21 mouse cellular contexts compared by ENCODE assay signal in the genomic region with DNA sequence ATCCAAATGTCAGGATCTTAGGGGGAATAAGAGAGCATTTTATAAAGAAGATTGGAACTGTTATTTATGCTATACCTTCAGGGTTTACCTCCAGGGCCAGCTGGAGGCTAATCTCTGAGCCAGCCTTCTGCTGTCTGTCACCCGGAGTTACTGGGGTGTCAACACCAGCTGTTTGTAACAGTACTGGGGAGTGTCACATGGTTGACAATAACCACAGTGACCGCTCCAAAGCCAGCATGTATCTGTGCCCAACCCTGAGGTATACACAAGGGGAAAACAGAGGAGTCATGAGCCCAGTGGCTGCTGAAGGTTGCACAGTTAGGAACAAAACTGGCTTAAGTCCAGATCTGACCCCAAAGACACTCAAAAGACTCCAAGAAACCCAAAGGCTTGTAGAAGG.
DNase-seq lines count a peak whose midpoint lies in the region; ATAC-seq and TF ChIP-seq lines count a peak whose summit lies in the region.
"Had no signal": no experiment of that assay in that cellular context is flagged by ENCODE, and none has a peak within 500 bp of the region (broad histone marks: within the 10 kb centered on the region; RNA-seq: fewer than 3 reads in every experiment).

No protein-coding gene starts in this region.

- 0 out of 2 replicates have a peak, but pooled peaks have one; percentile 18 for ATAC-seq in forebrain, embryonic 15.5 days (replicated peaks)
- ATAC-seq in forebrain, embryonic 12.5 days (ENCODE audit: low FRiP score), result no peak
- ATAC-seq in heart, embryonic 15.5 days (replicated peaks; ENCODE audit: insufficient number of reproducible peaks, insufficient read depth, low FRiP score, low read depth), result 0 out of 2 replicates have a peak, but pooled peaks have one; percentile 27
- ATAC-seq in liver, embryonic 11.5 days (replicated peaks; ENCODE audit: low FRiP score), result no peak
- ATAC-seq: activated CD4-positive, CD25-positive, alpha-beta regulatory T cell, adult 4 months; intestine, postnatal 0 days had no signal

- intact Hi-C loops in heart, adult 2 months (cut with DNase I), result loop anchor here (5.0 kb wide), 1 partner anchor 232 kb away; a partner anchor contains a TSS

- H3K9ac ChIP-seq in forebrain, embryonic 15.5 days (replicated peaks), result no peak overlapping the region
- no peak overlapping the region for H3K9ac ChIP-seq in forebrain, embryonic 12.5 days
- no peak overlapping the region for H3K9ac ChIP-seq in heart, embryonic 15.5 days
- H3K9ac ChIP-seq in heart, adult 2 months (ENCODE audit: low read depth, low read length), result no peak overlapping the region
- no peak overlapping the region for H3K9ac ChIP-seq in liver, embryonic 11.5 days (ENCODE audit: low read depth, low read length)
- H3K9ac ChIP-seq: embryonic facial prominence, embryonic 12.5 days; embryonic facial prominence, embryonic 15.5 days; heart, embryonic 13.5 days; hindbrain, embryonic 12.5 days; hindbrain, embryonic 15.5 days had no signal

- DNase-seq in heart, adult 2 months, result no peak
- peak; percentile 76 for DNase-seq in brain, embryonic 14.5 days (ENCODE audit: low read depth)
- no peak for DNase-seq in liver, embryonic 11.5 days (ENCODE audit: low spot score)
- DNase-seq: adrenal gland, adult 8-10 months; adrenal gland, postnatal 25 days; cerebellum, adult 18-20 months; cerebellum, adult 9-10 months; cerebellum, postnatal 14 days; gastrocnemius, postnatal 10 days; gastrocnemius, postnatal 36 days; kidney, adult 2 months had no signal

- WGBS in forebrain, embryonic 15.5 days, result 46% methylated on average over 2 of the region's 2 CpGs
- WGBS in forebrain, embryonic 12.5 days, result 80% methylated on average over 2 of the region's 2 CpGs
- 22% methylated on average over 2 of the region's 2 CpGs for WGBS in heart, embryonic 15.5 days
- WGBS in heart, adult 2 months, result 40% methylated on average over 2 of the region's 2 CpGs
- WGBS in liver, embryonic 11.5 days, result 48% methylated on average over 2 of the region's 2 CpGs

- no peaks in the 10 kb centered on the region for H3K27me3 ChIP-seq in forebrain, embryonic 15.5 days
- H3K27me3 ChIP-seq in forebrain, embryonic 12.5 days, result peaks cover 13% of the 10 kb centered on the region; the same call in 1 of the 2 replicates
- peaks cover 7% of the 10 kb centered on the region for H3K27me3 ChIP-seq in heart, embryonic 15.5 days
- H3K27me3 ChIP-seq in heart, adult 2 months (ENCODE audit: control insufficient read depth, insufficient read depth, low read length), result no peaks in the 10 kb centered on the region
- no peaks in the 10 kb centered on the region for H3K27me3 ChIP-seq in liver, embryonic 11.5 days (replicated peaks; ENCODE audit: control insufficient read depth, insufficient read depth, low read length)
- H3K27me3 ChIP-seq: hindbrain, embryonic 12.5 days; hindbrain, embryonic 15.5 days had no signal

- H3K27ac ChIP-seq in forebrain, embryonic 15.5 days (replicated peaks), result peak overlapping the region; percentile 74
- no peak overlapping the region for H3K27ac ChIP-seq in forebrain, embryonic 12.5 days
- no peak overlapping the region for H3K27ac ChIP-seq in heart, embryonic 15.5 days
- H3K27ac ChIP-seq in heart, adult 2 months, result no peak overlapping the region
- no peak overlapping the region for H3K27ac ChIP-seq in liver, embryonic 11.5 days (ENCODE audit: low read depth, low read length)
- H3K27ac ChIP-seq: embryonic facial prominence, embryonic 12.5 days; embryonic facial prominence, embryonic 15.5 days; heart, embryonic 13.5 days; hindbrain, embryonic 12.5 days; hindbrain, embryonic 15.5 days had no signal

- no peak overlapping the region for H3K4me2 ChIP-seq in forebrain, embryonic 15.5 days (replicated peaks)
- H3K4me2 ChIP-seq in forebrain, embryonic 12.5 days, result no peak overlapping the region
- no peak overlapping the region for H3K4me2 ChIP-seq in heart, embryonic 15.5 days
- H3K4me2 ChIP-seq in liver, embryonic 11.5 days, result no peak overlapping the region
- H3K4me2 ChIP-seq: embryonic facial prominence, embryonic 12.5 days; embryonic facial prominence, embryonic 15.5 days; heart, embryonic 13.5 days; hindbrain, embryonic 12.5 days; hindbrain, embryonic 15.5 days had no signal

- H3K4me1 ChIP-seq in forebrain, embryonic 15.5 days, result peaks cover 62% of the 10 kb centered on the region
- H3K4me1 ChIP-seq in forebrain, embryonic 12.5 days, result peaks cover 12% of the 10 kb centered on the region
- peaks cover 9% of the 10 kb centered on the region for H3K4me1 ChIP-seq in heart, embryonic 15.5 days (replicated peaks)
- H3K4me1 ChIP-seq in heart, adult 2 months (ENCODE audit: control insufficient read depth, insufficient read depth, low read length), result no peaks in the 10 kb centered on the region
- no peaks in the 10 kb centered on the region for H3K4me1 ChIP-seq in liver, embryonic 11.5 days (replicated peaks; ENCODE audit: control insufficient read depth, insufficient read depth, low read length)

- H3K9me3 ChIP-seq in forebrain, embryonic 15.5 days, result no peaks in the 10 kb centered on the region
- H3K9me3 ChIP-seq in forebrain, embryonic 12.5 days, result no peaks in the 10 kb centered on the region
- no peaks in the 10 kb centered on the region for H3K9me3 ChIP-seq in heart, embryonic 15.5 days (replicated peaks)
- no peaks in the 10 kb centered on the region for H3K9me3 ChIP-seq in liver, embryonic 11.5 days (ENCODE audit: control insufficient read depth, low read length)
- H3K9me3 ChIP-seq: embryonic facial prominence, embryonic 12.5 days; embryonic facial prominence, embryonic 15.5 days; heart, embryonic 13.5 days; hindbrain, embryonic 12.5 days; hindbrain, embryonic 15.5 days had no signal

- no peak for TF ChIP-seq EP300 in heart, adult 2 months (IDR thresholded peaks at IDR 0.05; ENCODE audit: insufficient read depth, low read depth, low read length)

- H3K79me2 ChIP-seq in heart, adult 2 months (replicated peaks; ENCODE audit: control insufficient read depth, insufficient read depth, low read length), result no peaks in the 10 kb centered on the region

- H3K4me3 ChIP-seq in forebrain, embryonic 15.5 days, result no peak overlapping the region
- H3K4me3 ChIP-seq in forebrain, embryonic 12.5 days (replicated peaks), result no peak overlapping the region
- no peak overlapping the region for H3K4me3 ChIP-seq in heart, embryonic 15.5 days
- H3K4me3 ChIP-seq in heart, adult 2 months, result no peak overlapping the region
- H3K4me3 ChIP-seq in liver, embryonic 11.5 days (ENCODE audit: low read depth, low read length), result no peak overlapping the region
- H3K4me3 ChIP-seq: embryonic facial prominence, embryonic 12.5 days; embryonic facial prominence, embryonic 15.5 days; heart, embryonic 13.5 days; hindbrain, embryonic 12.5 days; hindbrain, embryonic 15.5 days had no signal

- TF ChIP-seq POLR2A in heart, adult 2 months (IDR thresholded peaks at IDR 0.05; ENCODE audit: insufficient read depth, low read depth, low read length), result no peak
- no peak for TF ChIP-seq POLR2A in brain, embryonic 14.5 days (IDR thresholded peaks at IDR 0.05; ENCODE audit: borderline replicate concordance, extremely low read depth, insufficient read depth, insufficient read length, poor library complexity, severe bottlenecking)

- no peaks in the 10 kb centered on the region for H3K36me3 ChIP-seq in forebrain, embryonic 15.5 days
- no peaks in the 10 kb centered on the region for H3K36me3 ChIP-seq in forebrain, embryonic 12.5 days (replicated peaks)
- no peaks in the 10 kb centered on the region for H3K36me3 ChIP-seq in heart, embryonic 15.5 days
- H3K36me3 ChIP-seq in heart, adult 2 months (ENCODE audit: control insufficient read depth, insufficient read depth, low read length), result no peaks in the 10 kb centered on the region
- no peaks in the 10 kb centered on the region for H3K36me3 ChIP-seq in liver, embryonic 11.5 days (ENCODE audit: control insufficient read depth, insufficient read depth, low read length)
- H3K36me3 ChIP-seq: embryonic facial prominence, embryonic 12.5 days; embryonic facial prominence, embryonic 15.5 days; heart, embryonic 13.5 days; hindbrain, embryonic 12.5 days; hindbrain, embryonic 15.5 days had no signal

- no peak for TF ChIP-seq CTCF in heart, adult 2 months (IDR thresholded peaks at IDR 0.05)
- TF ChIP-seq CTCF in brain, embryonic 14.5 days (IDR thresholded peaks at IDR 0.05; ENCODE audit: borderline replicate concordance, extremely low read depth, insufficient read depth, insufficient read length), result no peak

Comparison
In these comparisons a context has a peak if more than half of its experiments do, and no peak if none do; other contexts are left out.
1. ATAC-seq: peak in forebrain, embryonic 15.5 days (single experiment) and heart, embryonic 15.5 days (single experiment); none in forebrain, embryonic 12.5 days (single experiment) and liver, embryonic 11.5 days (single experiment).